In genomic region chr16:33184901-33185260, GRCm38 (mm10) we compare ENCODE assay signal across 8 mouse cellular contexts. TPM values are rescaled to one million over a fixed set of nuclear protein-coding genes. Genes with fewer than 3 reads are reported as not detected.
DNase-seq lines count a peak whose midpoint lies in the region; ATAC-seq lines count a peak whose summit lies in the region.

TSS of gene Osbpl11 (plus strand) at chr16:33185071.

- H3K4me1 ChIP-seq in hindbrain, embryonic 11.5 days (replicated peaks; ENCODE audit: control insufficient read depth, insufficient read depth, low read length), result peaks cover 3% of the 10 kb centered on the region; the same call in 1 of the 2 replicates

- 0% methylated on average over 26 of the region's 27 CpGs for WGBS in hindbrain, embryonic 11.5 days

- H3K9me3 ChIP-seq in hindbrain, embryonic 11.5 days (ENCODE audit: control insufficient read depth, low read length), result no peaks in the 10 kb centered on the region

- no peaks in the 10 kb centered on the region for H3K36me3 ChIP-seq in hindbrain, embryonic 11.5 days (ENCODE audit: control insufficient read depth, insufficient read depth, low read length)

- peak; percentile 95 for DNase-seq in MN1 (ENCODE audit: low spot score)
- peak; percentile 96 for DNase-seq in cerebellum, adult 9-10 months
- DNase-seq in frontal cortex, adult 2 months (ENCODE audit: extremely low spot score in 1 of 2, low spot score in 1 of 2), result peak; percentile 89 to 98
- DNase-seq in hindbrain, embryonic 11.5 days (ENCODE audit: low spot score), result peak; percentile 97
- peak; percentile 97 for DNase-seq in layer of hippocampus, postnatal 10 days (ENCODE audit: low spot score in 2 of 2)
- peak; percentile 99 for DNase-seq in lung, postnatal 10 days
- DNase-seq in ovary, postnatal 36 days (ENCODE audit: low spot score), result peak; percentile 97
- peak; percentile 96 for DNase-seq in thymus, postnatal 25 days

- H3K27me3 ChIP-seq in hindbrain, embryonic 11.5 days (ENCODE audit: control insufficient read depth, insufficient read depth, low read length), result no peaks in the 10 kb centered on the region

- peak within 1 kb of the TSS; percentile 86 for H3K4me3 ChIP-seq in hindbrain, embryonic 11.5 days (ENCODE audit: low read depth, low read length)

- H3K9ac ChIP-seq in hindbrain, embryonic 11.5 days (ENCODE audit: low read depth, low read length), result peak within 1 kb of the TSS; percentile 87

- H3K27ac ChIP-seq in hindbrain, embryonic 11.5 days (ENCODE audit: low read depth, low read length), result peak within 1 kb of the TSS; percentile 79

- peak; percentile 93 for ATAC-seq in hindbrain, embryonic 11.5 days (ENCODE audit: low FRiP score)

- peak within 1 kb of the TSS; percentile 92 for H3K4me2 ChIP-seq in hindbrain, embryonic 11.5 days (replicated peaks; ENCODE audit: low read depth, low read length)

RNA-seq across cellular contexts. Expression of gene Osbpl11, which starts in this region (rescaled TPM):
- polyA plus RNA-seq in frontal cortex, adult 2 months (2012; rRNA removed), result 10.5 and 10.8 TPM in 2 replicates
- 19.7 and 24.6 TPM in 2 replicates for polyA plus RNA-seq in hindbrain, embryonic 11.5 days (2014; fragmentation: Nextera tagmentation; extraction: Ambion mirVana)
- total RNA-seq in layer of hippocampus, postnatal 10 days (2021), result 10 to 100 TPM; 23.1 to 25.0 TPM

Comparison
In these comparisons a context has a peak if more than half of its experiments do, and no peak if none do; other contexts are left out.
1. Peak in every context shown above with its lines: DNase-seq, ATAC-seq, H3K4me3 ChIP-seq and H3K27ac ChIP-seq.